Mouse (Mus musculus) cerebellum, postnatal 36 days (tissue): ENCODE measurements around the gene Creb3.

Experiments
- DNase-seq, 2 experiments: peaks; one replicate each; pipeline ENCODE4 v3.0.0; 2021 to 2022; ENCODE audit warnings: mixed read lengths in 2 of 2

The Creb3 gene

GRCm38 (mm10) chr4:43558631-43559356, 3.3 kb upstream of the Creb3 start:
- no peak for DNase-seq

GRCm38 (mm10) chr4:43559519-43560242, 2.5 kb upstream of the Creb3 start:
- DNase-seq = no peak

- DNase-seq = no peak
Measured at GRCm38 (mm10) chr4:43560243-43560611, 1.9 kb upstream of the Creb3 start.

DNA sequence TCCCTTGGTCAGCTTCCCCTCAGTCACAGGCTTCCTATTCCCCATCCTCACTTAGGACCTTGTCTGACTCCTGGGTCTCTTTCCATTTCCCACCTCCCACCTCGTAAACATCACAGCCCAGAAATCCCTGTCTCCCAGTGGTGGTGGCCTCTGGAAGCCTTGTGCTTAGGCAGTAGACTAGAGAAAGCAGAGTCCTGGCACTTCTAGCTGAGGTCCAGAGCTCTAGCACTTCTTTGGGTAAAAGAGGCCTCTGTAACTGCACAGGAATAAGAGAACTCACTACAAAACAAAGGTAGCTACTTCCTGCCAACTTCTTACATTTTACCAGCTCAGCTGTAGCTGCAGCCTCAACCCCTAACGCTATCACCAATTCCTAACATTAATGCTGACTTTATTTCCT, 1.2 kb upstream of the Creb3 start:
- DNase-seq = no peak

DNA sequence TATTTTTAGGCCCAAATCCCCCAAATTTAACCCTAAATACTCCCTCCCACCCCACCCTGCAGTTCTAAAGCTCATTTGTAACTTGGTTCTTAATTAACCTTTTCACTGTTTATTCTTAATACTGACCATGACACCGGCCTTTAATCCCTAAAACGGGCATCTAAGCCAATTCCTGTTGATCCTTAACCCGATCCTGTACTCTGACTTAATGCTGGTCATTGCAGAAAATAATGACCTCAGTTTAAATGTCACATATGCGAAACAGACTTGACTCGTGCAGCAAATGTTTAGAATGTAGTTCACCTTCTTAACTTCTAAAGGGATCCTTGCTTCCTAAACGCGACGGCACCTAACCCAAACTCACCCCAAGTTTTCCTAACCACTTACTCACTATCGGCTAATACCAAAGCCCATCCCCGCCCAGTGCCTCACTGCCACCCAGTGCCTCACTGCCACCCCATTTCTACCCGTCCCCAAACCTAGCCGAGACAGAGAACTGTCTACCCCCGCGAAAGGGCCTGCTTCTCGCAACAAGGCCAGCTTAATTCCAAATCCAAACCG, 616 bp upstream of the Creb3 start:
- no peak for DNase-seq

DNA sequence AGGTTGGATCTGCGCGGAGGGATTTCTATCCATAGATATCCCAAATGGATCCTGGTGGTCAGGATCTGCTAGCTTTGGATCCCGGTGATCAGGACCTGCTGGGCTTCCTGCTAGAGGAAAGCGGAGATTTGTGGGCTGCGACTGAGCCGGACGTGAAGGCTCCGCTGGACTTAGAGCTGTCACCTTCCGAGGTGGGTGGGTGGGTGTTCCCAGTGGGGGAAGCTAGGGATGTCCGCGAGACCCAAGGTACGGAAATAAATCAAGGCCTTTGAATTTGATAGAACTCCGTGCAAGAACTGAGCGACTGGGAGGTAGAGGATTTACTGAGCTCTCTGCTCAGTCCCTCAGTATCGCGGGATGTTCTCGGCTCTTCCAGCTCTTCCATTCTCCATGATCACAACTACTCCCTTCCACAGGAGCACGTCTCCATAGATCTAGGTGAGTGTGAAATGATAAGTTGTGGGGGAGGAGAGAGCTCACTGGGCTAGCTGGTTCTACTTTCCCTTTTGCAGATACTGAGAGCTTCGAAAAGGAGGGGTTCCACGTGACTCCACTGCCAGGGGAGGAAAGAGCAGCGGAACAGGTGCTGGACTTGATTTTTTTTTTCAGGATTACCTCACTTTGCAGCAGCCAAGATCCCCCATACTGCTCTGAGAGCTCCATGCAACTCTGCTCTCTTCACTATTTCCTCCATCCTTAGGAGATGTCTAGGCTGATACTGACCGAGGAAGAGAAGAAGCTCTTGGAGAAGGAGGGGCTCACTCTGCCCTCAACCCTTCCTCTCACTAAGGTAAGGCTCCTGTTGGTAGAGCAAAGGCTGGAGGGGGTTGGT, 853 bp downstream of the Creb3 start:
- DNase-seq = no peak

DNA sequence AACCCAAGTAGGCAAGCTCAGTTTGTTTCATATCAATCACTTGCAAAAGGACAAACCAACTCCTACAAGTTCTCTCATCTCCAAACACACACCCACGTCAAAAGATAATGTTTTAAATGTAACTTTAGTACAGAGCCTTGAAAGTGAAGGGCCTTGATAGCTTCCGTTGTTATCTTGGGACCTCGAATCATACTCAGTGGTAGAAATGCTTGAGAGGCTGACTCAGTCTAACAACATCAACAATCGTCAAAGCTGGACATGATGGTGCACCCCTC, 1.4 kb downstream of the Creb3 start:
- no peak for DNase-seq

GRCm38 (mm10) chr4:43564231-43564630, 2.1 kb downstream of the Creb3 start:
- DNase-seq = no peak

DNA sequence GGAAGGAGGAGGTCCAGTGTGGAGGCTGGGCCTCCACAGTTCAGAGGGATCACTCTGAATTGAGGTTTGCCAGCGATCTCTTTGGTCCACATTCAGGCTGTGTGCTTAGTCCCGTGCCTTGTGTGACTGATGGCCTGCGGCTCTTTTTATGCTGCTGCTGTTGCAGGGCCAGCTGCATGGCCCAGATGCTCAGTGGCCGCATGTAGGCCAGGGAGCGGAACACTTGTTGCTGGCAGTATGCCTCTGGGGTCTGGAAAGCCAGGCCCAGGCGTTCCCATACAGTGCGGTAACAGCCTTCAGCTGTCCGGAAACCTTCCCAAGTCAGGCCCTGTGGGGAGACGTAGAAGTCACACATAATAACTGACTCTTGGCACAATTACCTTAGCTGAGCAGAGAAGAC, 5.0 kb downstream of the Creb3 start:
- DNase-seq = no peak

- DNase-seq = no peak
Measured at GRCm38 (mm10) chr4:43571395-43572045, 9.4 kb downstream of the Creb3 start.

DNA sequence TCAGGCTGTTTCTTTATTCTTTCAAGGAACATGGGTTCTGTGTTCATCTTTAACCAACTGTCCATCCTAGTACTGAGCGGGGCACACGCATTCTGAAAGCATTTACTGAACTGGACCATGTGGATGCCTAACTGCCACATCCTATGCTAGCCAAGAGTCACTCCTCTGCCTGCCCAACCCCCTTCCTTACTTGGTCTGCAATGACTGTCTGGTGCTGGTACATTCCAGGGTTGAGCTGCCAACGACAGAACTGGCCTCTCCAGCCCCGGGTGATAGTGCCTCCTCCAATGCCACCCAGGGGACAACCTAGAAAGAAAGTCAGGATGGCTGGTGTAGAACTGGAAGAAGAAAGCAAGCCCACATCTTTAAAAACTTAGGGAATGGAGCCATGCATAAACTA, 11.4 kb downstream of the Creb3 start:
- no peak for DNase-seq

GRCm38 (mm10) chr4:43575356-43575755, 13.2 kb downstream of the Creb3 start:
- no peak for DNase-seq

GRCm38 (mm10) chr4:43577237-43577881, 15.2 kb downstream of the Creb3 start:
- no peak for DNase-seq

GRCm38 (mm10) chr4:43578376-43579204, 16.5 kb downstream of the Creb3 start, which contains the start of the genes Rgp1 and Gba2:
Gene Rgp1, plus strand, starts transcription at chr4:43578715.
Gene Gba2, minus strand, starts transcription at chr4:43578873.
- peak; percentile 87 for DNase-seq

DNA sequence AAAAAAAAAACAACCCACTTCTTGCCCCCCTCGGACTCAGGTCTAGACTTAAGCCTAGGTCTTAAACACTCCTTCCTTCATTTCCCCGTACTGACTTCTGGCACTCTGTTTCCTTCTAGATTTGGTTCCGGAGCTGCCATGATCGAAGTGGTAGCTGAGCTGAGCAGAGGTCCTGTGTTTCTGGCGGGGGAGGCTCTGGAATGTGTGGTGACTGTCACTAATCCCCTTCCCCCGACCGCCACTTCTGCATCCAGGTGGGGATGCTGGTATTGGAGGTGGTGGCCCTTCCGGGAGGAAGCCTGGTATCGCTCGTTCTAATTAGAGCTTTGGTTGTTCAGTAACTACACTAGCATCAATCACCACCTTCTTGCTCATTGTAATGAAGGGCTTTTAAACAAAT, 17.1 kb downstream of the Creb3 start:
- DNase-seq = no peak

DNA sequence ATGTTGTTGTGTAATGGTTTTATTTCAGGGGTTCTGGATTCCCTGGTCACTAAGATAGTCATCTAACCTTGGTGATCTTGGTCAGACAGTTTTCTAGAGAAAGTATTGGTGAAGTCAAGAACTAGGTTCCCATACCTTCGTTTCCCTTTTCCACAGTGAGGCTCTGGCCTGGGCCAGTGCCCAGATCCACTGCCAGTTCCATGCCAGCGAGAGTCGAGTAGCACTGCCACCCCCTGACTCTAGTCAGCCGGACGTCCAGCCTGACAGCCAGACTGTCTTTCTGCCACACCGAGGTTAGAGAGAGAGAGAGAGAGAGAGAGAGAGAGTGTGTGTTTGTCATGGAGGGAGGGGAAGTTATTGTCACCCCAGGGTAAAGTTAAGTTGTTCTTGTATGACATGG, 17.6 kb downstream of the Creb3 start:
- DNase-seq = no peak

- no peak for DNase-seq
Measured at GRCm38 (mm10) chr4:43580721-43581120, 18.6 kb downstream of the Creb3 start.

DNA sequence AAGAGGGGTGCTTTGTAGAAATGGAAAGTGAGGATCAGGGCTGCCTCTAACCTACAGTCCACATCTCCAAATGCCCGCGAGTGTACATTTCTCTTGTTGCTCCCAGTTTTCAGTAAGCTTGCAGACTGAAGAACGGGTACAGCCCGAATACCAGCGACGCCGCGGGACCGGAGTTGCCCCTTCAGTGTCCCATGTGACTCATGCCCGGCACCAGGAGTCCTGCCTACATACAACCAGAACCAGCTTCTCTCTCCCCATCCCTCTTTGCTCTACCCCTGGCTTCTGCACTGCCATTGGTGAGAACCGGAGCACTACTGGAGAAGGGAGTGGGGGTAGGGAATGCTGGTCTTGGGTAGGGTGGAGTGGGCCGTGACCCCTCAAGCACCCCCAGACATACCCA, 19.2 kb downstream of the Creb3 start:
- DNase-seq = no peak

DNA sequence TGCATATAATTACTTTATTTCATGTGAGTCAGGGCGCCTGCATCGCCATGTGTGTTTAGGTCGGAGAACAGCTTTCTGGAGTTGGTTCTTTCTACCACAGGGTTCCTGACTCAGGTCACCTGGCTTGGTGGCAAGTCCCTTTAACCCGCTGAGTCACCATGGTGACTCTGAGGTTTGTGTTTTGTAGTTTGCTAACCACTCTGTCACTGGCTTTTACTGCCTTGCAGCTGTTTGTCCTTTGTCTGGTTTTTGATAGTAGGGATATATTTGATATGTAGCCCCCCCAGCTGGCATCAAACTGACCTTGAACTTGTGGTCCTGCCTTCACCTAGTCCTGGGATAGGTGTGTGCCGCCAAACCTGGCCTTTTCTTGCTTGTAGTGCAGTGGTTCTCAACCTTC, 20.1 kb downstream of the Creb3 start:
- DNase-seq = no peak

GRCm38 (mm10) chr4:43583421-43583820, 21.3 kb downstream of the Creb3 start:
- no peak for DNase-seq
